Mouse (Mus musculus): ENCODE data around the gene Hmcn2. TPM values are rescaled to one million over a fixed set of nuclear protein-coding genes. Genes with fewer than 3 reads are reported as not detected.

Gene Hmcn2
- polyA plus RNA-seq, 1 experiment from 2014 or later = 0.18 TPM

- ATAC-seq = no peak
These were observed 123.4 kb downstream of the Hmcn2 start for GRCm38 (mm10) chr2:31437480-31438245.

GRCm38 (mm10) chr2:31439576-31439975 is 125.4 kb downstream of the Hmcn2 start:
- Histone ChIP-seq H3K36me3 (ENCODE audit: control insufficient read depth, insufficient read depth, low read length) (no peaks in the 10 kb centered on the region), H3K4me1 (ENCODE audit: control insufficient read depth, insufficient read depth, low read length) (peaks cover 5% of the 10 kb centered on the region), H3K27ac (ENCODE audit: low read length) (no peak overlapping the region), H3K9me3 (replicated peaks; ENCODE audit: control insufficient read depth, low read length, poor library complexity, severe bottlenecking) (no peaks in the 10 kb centered on the region), H3K9ac (ENCODE audit: low read depth, low read length) (no peak overlapping the region), H3K4me3 (ENCODE audit: low read depth, low read length) (no peak overlapping the region), H3K4me2 (ENCODE audit: low read length) (no peak overlapping the region), H3K27me3 (ENCODE audit: control insufficient read depth, insufficient read depth, low read depth, low read length) (no peaks in the 10 kb centered on the region)
- WGBS = 90% methylated on average over 6 of the region's 6 CpGs
- ATAC-seq = no peak

More at GRCm38 (mm10) chr2:31437480-31438245, 123.4 kb downstream of the Hmcn2 start:
- no peaks in the 10 kb centered on the region for H3K9me3 ChIP-seq (replicated peaks; ENCODE audit: control insufficient read depth, low read length, poor library complexity, severe bottlenecking)
- 73% methylated on average over 14 of the region's 14 CpGs for WGBS
- no peak overlapping the region for H3K4me3 ChIP-seq (ENCODE audit: low read depth, low read length)
- no peaks in the 10 kb centered on the region for H3K27me3 ChIP-seq (ENCODE audit: control insufficient read depth, insufficient read depth, low read depth, low read length)
- H3K4me1 ChIP-seq (ENCODE audit: control insufficient read depth, insufficient read depth, low read length) = peaks cover 5% of the 10 kb centered on the region
- H3K36me3 ChIP-seq (ENCODE audit: control insufficient read depth, insufficient read depth, low read length) = no peaks in the 10 kb centered on the region
- H3K9ac ChIP-seq (ENCODE audit: low read depth, low read length) = no peak overlapping the region
- H3K4me2 ChIP-seq (ENCODE audit: low read length) = no peak overlapping the region
- H3K27ac ChIP-seq (ENCODE audit: low read length) = no peak overlapping the region

GRCm38 (mm10) chr2:31442480-31443160 is 128.4 kb downstream of the Hmcn2 start:
- Histone ChIP-seq H3K27me3 (ENCODE audit: control insufficient read depth, insufficient read depth, low read depth, low read length) (no peaks in the 10 kb centered on the region), H3K4me3 (ENCODE audit: low read depth, low read length) (no peak overlapping the region), H3K36me3 (ENCODE audit: control insufficient read depth, insufficient read depth, low read length) (no peaks in the 10 kb centered on the region), H3K9ac (ENCODE audit: low read depth, low read length) (no peak overlapping the region), H3K4me2 (ENCODE audit: low read length) (no peak overlapping the region), H3K4me1 (ENCODE audit: control insufficient read depth, insufficient read depth, low read length) (peaks cover 5% of the 10 kb centered on the region), H3K9me3 (replicated peaks; ENCODE audit: control insufficient read depth, low read length, poor library complexity, severe bottlenecking) (no peaks in the 10 kb centered on the region), H3K27ac (ENCODE audit: low read length) (no peak overlapping the region)
- WGBS = 63% methylated on average over 11 of the region's 11 CpGs
- no peak for ATAC-seq

GRCm38 (mm10) chr2:31446036-31446435 is 131.8 kb downstream of the Hmcn2 start:
- no peaks in the 10 kb centered on the region for H3K36me3 ChIP-seq (ENCODE audit: control insufficient read depth, insufficient read depth, low read length)
- no peak overlapping the region for H3K27ac ChIP-seq (ENCODE audit: low read length)
- WGBS = 73% methylated on average over 4 of the region's 4 CpGs
- no peak overlapping the region for H3K4me2 ChIP-seq (ENCODE audit: low read length)
- no peaks in the 10 kb centered on the region for H3K27me3 ChIP-seq (ENCODE audit: control insufficient read depth, insufficient read depth, low read depth, low read length)
- no peak overlapping the region for H3K4me3 ChIP-seq (ENCODE audit: low read depth, low read length)
- H3K9me3 ChIP-seq (replicated peaks; ENCODE audit: control insufficient read depth, low read length, poor library complexity, severe bottlenecking) = no peaks in the 10 kb centered on the region
- H3K4me1 ChIP-seq (ENCODE audit: control insufficient read depth, insufficient read depth, low read length) = peaks cover 12% of the 10 kb centered on the region
- H3K9ac ChIP-seq (ENCODE audit: low read depth, low read length) = no peak overlapping the region
- no peak for ATAC-seq

- Histone ChIP-seq H3K27me3 (ENCODE audit: control insufficient read depth, insufficient read depth, low read depth, low read length) (no peaks in the 10 kb centered on the region), H3K4me1 (ENCODE audit: control insufficient read depth, insufficient read depth, low read length) (peaks cover 8% of the 10 kb centered on the region), H3K4me2 (ENCODE audit: low read length) (no peak overlapping the region), H3K9ac (ENCODE audit: low read depth, low read length) (no peak overlapping the region), H3K4me3 (ENCODE audit: low read depth, low read length) (no peak overlapping the region), H3K36me3 (ENCODE audit: control insufficient read depth, insufficient read depth, low read length) (no peaks in the 10 kb centered on the region), H3K27ac (ENCODE audit: low read length) (no peak overlapping the region), H3K9me3 (replicated peaks; ENCODE audit: control insufficient read depth, low read length, poor library complexity, severe bottlenecking) (no peaks in the 10 kb centered on the region)
- no peak for ATAC-seq
- WGBS = 34% methylated on average over 4 of the region's 4 CpGs
These were observed 132.2 kb downstream of the Hmcn2 start for GRCm38 (mm10) chr2:31446456-31446855.

- no peaks in the 10 kb centered on the region for H3K27me3 ChIP-seq (ENCODE audit: control insufficient read depth, insufficient read depth, low read depth, low read length)
- H3K9me3 ChIP-seq (replicated peaks; ENCODE audit: control insufficient read depth, low read length, poor library complexity, severe bottlenecking) = no peaks in the 10 kb centered on the region
- WGBS = 80% methylated on average over 2 of the region's 2 CpGs
- H3K4me2 ChIP-seq (ENCODE audit: low read length) = no peak overlapping the region
- no peaks in the 10 kb centered on the region for H3K36me3 ChIP-seq (ENCODE audit: control insufficient read depth, insufficient read depth, low read length)
- ATAC-seq = no peak
- no peak overlapping the region for H3K27ac ChIP-seq (ENCODE audit: low read length)
- H3K4me3 ChIP-seq (ENCODE audit: low read depth, low read length) = no peak overlapping the region
- H3K4me1 ChIP-seq (ENCODE audit: control insufficient read depth, insufficient read depth, low read length) = peaks cover 7% of the 10 kb centered on the region; the same call in 1 of the 2 replicates
- no peak overlapping the region for H3K9ac ChIP-seq (ENCODE audit: low read depth, low read length)
These were observed 133.3 kb downstream of the Hmcn2 start for GRCm38 (mm10) chr2:31447536-31447935.

GRCm38 (mm10) chr2:31448756-31449440 is 134.7 kb downstream of the Hmcn2 start:
- Histone ChIP-seq H3K27ac (ENCODE audit: low read length) (peak overlapping the region; percentile 2; the same call in 1 of the 2 replicates), H3K36me3 (ENCODE audit: control insufficient read depth, insufficient read depth, low read length) (no peaks in the 10 kb centered on the region), H3K9ac (ENCODE audit: low read depth, low read length) (no peak overlapping the region), H3K9me3 (replicated peaks; ENCODE audit: control insufficient read depth, low read length, poor library complexity, severe bottlenecking) (no peaks in the 10 kb centered on the region), H3K4me1 (ENCODE audit: control insufficient read depth, insufficient read depth, low read length) (peaks cover 7% of the 10 kb centered on the region; the same call in 1 of the 2 replicates), H3K4me3 (ENCODE audit: low read depth, low read length) (no peak overlapping the region), H3K4me2 (ENCODE audit: low read length) (no peak overlapping the region), H3K27me3 (ENCODE audit: control insufficient read depth, insufficient read depth, low read depth, low read length) (no peaks in the 10 kb centered on the region)
- WGBS = 32% methylated on average over 3 of the region's 3 CpGs
- no peak; the same call in 1 of the 2 replicates for ATAC-seq

- WGBS = 32% methylated on average over 4 of the region's 4 CpGs
- Histone ChIP-seq H3K36me3 (ENCODE audit: control insufficient read depth, insufficient read depth, low read length) (no peaks in the 10 kb centered on the region), H3K9me3 (replicated peaks; ENCODE audit: control insufficient read depth, low read length, poor library complexity, severe bottlenecking) (no peaks in the 10 kb centered on the region), H3K9ac (ENCODE audit: low read depth, low read length) (no peak overlapping the region), H3K27ac (ENCODE audit: low read length) (no peak overlapping the region; the same call in 1 of the 2 replicates), H3K4me2 (ENCODE audit: low read length) (no peak overlapping the region), H3K4me1 (ENCODE audit: control insufficient read depth, insufficient read depth, low read length) (peaks cover 7% of the 10 kb centered on the region; the same call in 1 of the 2 replicates), H3K4me3 (ENCODE audit: low read depth, low read length) (no peak overlapping the region), H3K27me3 (ENCODE audit: control insufficient read depth, insufficient read depth, low read depth, low read length) (no peaks in the 10 kb centered on the region)
- peak; percentile 64 for ATAC-seq
These were observed 135.2 kb downstream of the Hmcn2 start for GRCm38 (mm10) chr2:31449441-31449815.
